Mouse (Mus musculus) CH12.LX (cell line): ENCODE results near the gene Fgfr2. TPM values are rescaled to one million over a fixed set of nuclear protein-coding genes. Genes with fewer than 3 reads are reported as not detected.

Experiments
- DNase-seq: peaks from one replicate; pipeline ENCODE4 v3.0.0-alpha.2; 2013; ENCODE audit errors: extremely low read depth
- H3K27ac ChIP-seq: 2 replicates; pipeline ENCODE4 v1.5.1; 2012; ENCODE audit warnings: low read depth, mild to moderate bottlenecking, control low read depth, moderate library complexity; ENCODE audit not compliant: insufficient read depth
- H3K27me3 ChIP-seq: replicated peaks from 2 replicates; pipeline ENCODE3; 2012; ENCODE audit warnings: inconsistent platforms
- H3K36me3 ChIP-seq, 2 experiments: replicated peaks in 1 of 2; 2 replicates each; pipeline versions ENCODE3 to v1.6.1; 2012; ENCODE audit warnings: inconsistent platforms in 1 of 2, low read length in 1 of 2, mild to moderate bottlenecking in 1 of 2, mixed read lengths in 1 of 2, moderate library complexity in 1 of 2; ENCODE audit not compliant: control insufficient read depth in 1 of 2, insufficient read depth in 1 of 2
- H3K4me1 ChIP-seq, 2 experiments: 2 replicates each; pipeline ENCODE4 v1.6.1; 2012; ENCODE audit warnings: inconsistent platforms in 1 of 2, moderate library complexity in 1 of 2; ENCODE audit not compliant: insufficient read depth in 2 of 2, control insufficient read depth in 1 of 2
- H3K4me2 ChIP-seq: 2 replicates; pipeline ENCODE4 v1.6.1; 2012; ENCODE audit warnings: low read depth, mild to moderate bottlenecking, control low read depth; ENCODE audit not compliant: poor library complexity, insufficient read depth, severe bottlenecking
- H3K4me3 ChIP-seq, 3 experiments: fragments of 150-350 bp in 1 of 3; sonication (generic) in 1 of 3; replicated peaks in 1 of 3; 2 replicates each; pipeline versions ENCODE3 to v1.5.1; 2011 to 2012; ENCODE audit warnings: low read depth in 2 of 3, low read length in 2 of 3, mild to moderate bottlenecking in 2 of 3, moderate library complexity in 2 of 3, control low read depth in 1 of 3, improper control_type of control experiment in 1 of 3, inconsistent platforms in 1 of 3, mixed read lengths in 1 of 3; ENCODE audit not compliant: poor library complexity in 1 of 3
- H3K79me2 ChIP-seq: replicated peaks from 2 replicates; pipeline ENCODE4 v1.6.1; 2012; ENCODE audit warnings: mild to moderate bottlenecking, moderate library complexity; ENCODE audit not compliant: control insufficient read depth, poor library complexity, insufficient read depth, severe bottlenecking; ENCODE audit errors: extremely low read depth
- H3K9ac ChIP-seq: 2 replicates; pipeline ENCODE4 v1.6.1; 2012; ENCODE audit warnings: low read depth, mild to moderate bottlenecking, control low read depth, moderate library complexity; ENCODE audit not compliant: insufficient read depth
- H3K9me3 ChIP-seq: replicated peaks from 2 replicates; pipeline ENCODE3; 2012; ENCODE audit warnings: low read length, inconsistent platforms, mixed read lengths
- BHLHE40 ChIP-seq: IDR thresholded peaks from 2 replicates; pipeline ENCODE4 v1.6.1; 2011; ENCODE audit warnings: mild to moderate bottlenecking, low read depth, low read length, improper control_type of control experiment
- CHD2 ChIP-seq: IDR thresholded peaks from 2 replicates; pipeline ENCODE4 v1.6.1; 2011; ENCODE audit warnings: low read length, improper control_type of control experiment
- CTCF ChIP-seq, 2 experiments: IDR thresholded peaks in 1 of 2; conservative IDR thresholded peaks in 1 of 2; 2 replicates each; pipeline ENCODE4 v1.5.1; 2011 to 2012; ENCODE audit warnings: low read depth in 2 of 2, low read length in 2 of 2, improper control_type of control experiment in 1 of 2, inconsistent platforms in 1 of 2, mild to moderate bottlenecking in 1 of 2, moderate library complexity in 1 of 2
- GABPA ChIP-seq: IDR thresholded peaks from 2 replicates; pipeline ENCODE4 v1.6.1; 2012; ENCODE audit warnings: low read depth, low read length, improper control_type of control experiment, inconsistent platforms; ENCODE audit not compliant: insufficient replicate concordance
- HCFC1 ChIP-seq: IDR thresholded peaks from 2 replicates; pipeline ENCODE4 v1.6.1; 2012; ENCODE audit warnings: low read depth, mild to moderate bottlenecking, inconsistent platforms, low read length, improper control_type of control experiment
- IRF4 ChIP-seq: IDR thresholded peaks from 2 replicates; pipeline ENCODE4 v1.6.1; 2014; ENCODE audit warnings: low read depth, mild to moderate bottlenecking, inconsistent platforms, low read length, improper control_type of control experiment
- JUN ChIP-seq: IDR thresholded peaks from 2 replicates; pipeline ENCODE4 v1.6.1; 2011; ENCODE audit warnings: low read depth, mild to moderate bottlenecking, low read length, improper control_type of control experiment, moderate library complexity; ENCODE audit not compliant: insufficient read depth
- JUND ChIP-seq: conservative IDR thresholded peaks from 2 replicates; pipeline ENCODE4 v1.6.1; 2011; ENCODE audit warnings: low read depth, low read length, improper control_type of control experiment
- KAT2A ChIP-seq: IDR thresholded peaks from 2 replicates; pipeline ENCODE4 v1.6.1; 2012; ENCODE audit warnings: low read length, improper control_type of control experiment, inconsistent platforms; ENCODE audit not compliant: insufficient replicate concordance
- MAFK ChIP-seq: IDR thresholded peaks from 2 replicates; pipeline ENCODE4 v1.6.1; 2011; ENCODE audit warnings: low read length, improper control_type of control experiment; ENCODE audit not compliant: insufficient replicate concordance
- MAX ChIP-seq: IDR thresholded peaks from 2 replicates; pipeline ENCODE4 v1.6.1; 2011; ENCODE audit warnings: low read length, improper control_type of control experiment
- MXI1 ChIP-seq: IDR thresholded peaks from 2 replicates; pipeline ENCODE4 v1.6.1; 2011; ENCODE audit warnings: mild to moderate bottlenecking, low read depth, low read length, improper control_type of control experiment
- MYC ChIP-seq: IDR thresholded peaks from 2 replicates; pipeline ENCODE4 v1.6.1; 2011; ENCODE audit warnings: low read depth, mild to moderate bottlenecking, improper control_type of control experiment, low read length
- NRF1 ChIP-seq: IDR thresholded peaks from 2 replicates; pipeline ENCODE4 v1.6.1; 2014; ENCODE audit warnings: low read depth, mild to moderate bottlenecking, inconsistent platforms, low read length, improper control_type of control experiment, moderate library complexity
- PAX5 ChIP-seq: IDR thresholded peaks from 2 replicates; pipeline ENCODE4 v1.6.1; 2012; ENCODE audit warnings: low read length, inconsistent platforms, mixed read lengths
- POLR2A ChIP-seq: IDR thresholded peaks from 2 replicates; pipeline ENCODE4 v1.6.1; 2011; ENCODE audit warnings: low read depth, mild to moderate bottlenecking, improper control_type of control experiment, low read length
- POLR2AphosphoS2 ChIP-seq: IDR thresholded peaks from 2 replicates; pipeline ENCODE4 v1.6.1; 2011; ENCODE audit warnings: low read depth, low read length, improper control_type of control experiment
- RCOR1 ChIP-seq: conservative IDR thresholded peaks from 2 replicates; pipeline ENCODE4 v1.6.1; 2012; ENCODE audit warnings: low read depth, mild to moderate bottlenecking, inconsistent platforms, low read length, improper control_type of control experiment
- SMC3 ChIP-seq: IDR thresholded peaks from 2 replicates; pipeline ENCODE4 v1.6.1; 2011; ENCODE audit warnings: low read depth, low read length, improper control_type of control experiment
- TCF12 ChIP-seq: IDR thresholded peaks from 2 replicates; pipeline ENCODE4 v1.6.1; 2014; ENCODE audit warnings: low read depth, mild to moderate bottlenecking, inconsistent platforms, low read length, improper control_type of control experiment
- USF1 ChIP-seq: IDR thresholded peaks from 2 replicates; pipeline ENCODE4 v1.6.1; 2014; ENCODE audit warnings: low read depth, mild to moderate bottlenecking, inconsistent platforms, low read length, improper control_type of control experiment
- ZC3H11A ChIP-seq: IDR thresholded peaks from 2 replicates; pipeline ENCODE4 v1.6.1; 2012; ENCODE audit warnings: low read depth, mild to moderate bottlenecking, inconsistent platforms, low read length, improper control_type of control experiment
- ZKSCAN1 ChIP-seq: IDR thresholded peaks from 2 replicates; pipeline ENCODE4 v1.6.1; 2012; ENCODE audit warnings: low read depth, inconsistent platforms, low read length, improper control_type of control experiment, borderline replicate concordance
- ZMIZ1 ChIP-seq: IDR thresholded peaks from 2 replicates; pipeline ENCODE4 v1.6.1; 2012; ENCODE audit warnings: low read depth, mild to moderate bottlenecking, inconsistent platforms, low read length, improper control_type of control experiment
- ZNF384 ChIP-seq: IDR thresholded peaks from 2 replicates; pipeline ENCODE4 v1.6.1; 2012; ENCODE audit warnings: low read depth, low read length, improper control_type of control experiment, inconsistent platforms
- dilution Hi-C: fragments of 300-500 bp; cut with MboI; formaldehyde crosslinking; loops from 2 replicates; pipeline ENCODE4 v1.14.3; 2020; ENCODE audit warnings: low sequenced_read_pairs; ENCODE audit not compliant: extremely low pct_unique_long_range_greater_than_20kb, extremely low pct_ligation_motif_present
- in situ Hi-C: fragments of 300-500 bp; cut with MboI; formaldehyde crosslinking; loops from 3 replicates; pipeline ENCODE4 v1.14.3; 2019; ENCODE audit warnings: low sequenced_read_pairs, low pct_ligation_motif_present, low pct_unique_long_range_greater_than_20kb, mixed read lengths
- polyA plus RNA-seq: library from polyadenylated mRNA; unstranded; fragments of >175 nt; gene quantifications from 2 replicates; pipeline ENCODE4 v1.2.1, GENCODE M21; 2012; ENCODE audit warnings: low read depth; ENCODE audit not compliant: insufficient read length
- total RNA-seq, 2 experiments: library from RNA; depleted of rRNA; stranded (reverse); fragments of 300-350 nt in 1 of 2; fragments of >200 nt in 1 of 2; gene quantifications; 2 replicates each; pipeline ENCODE4 v1.2.3; 2012 to 2014

Gene Fgfr2
- total and polyA plus RNA-seq, 3 experiments: not detected

DNA sequence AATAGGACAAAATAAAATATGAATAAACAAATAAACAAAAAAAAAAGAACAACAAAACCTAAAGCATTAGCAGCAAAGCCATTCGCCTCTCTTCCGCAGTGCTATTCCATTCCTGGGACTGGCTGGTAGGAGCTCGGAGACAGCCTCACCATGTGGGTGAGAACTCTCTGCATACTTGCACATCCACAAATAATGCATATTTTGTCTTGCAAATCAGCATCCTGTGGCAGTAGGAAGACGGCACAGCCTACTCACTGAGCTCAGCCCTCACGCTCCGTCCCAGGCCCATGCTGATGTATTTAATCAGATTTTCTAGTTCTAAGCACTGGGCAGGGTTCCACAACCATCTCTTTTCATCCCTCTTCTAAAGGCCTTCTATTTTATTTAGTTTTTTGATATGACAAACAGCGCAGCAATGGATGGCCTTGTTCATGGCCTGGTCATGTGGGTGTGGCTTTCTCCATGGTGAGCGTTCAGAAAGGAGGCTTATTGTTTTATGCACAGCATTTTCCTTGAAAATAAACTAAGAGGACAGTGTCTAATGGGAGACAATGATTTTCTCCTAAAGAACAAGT is 2319.8 kb downstream of the Fgfr2 start:
- in situ Hi-C loops: no loop called here
- dilution Hi-C loops: no loop called here
- TF ChIP-seq POLR2AphosphoS2 (no peak), ZNF384 (no peak)
- Histone ChIP-seq H3K79me2 (no peaks in the 10 kb centered on the region), H3K27ac (no peak overlapping the region), H3K36me3 (no peaks in the 10 kb centered on the region), H3K4me2 (no peak overlapping the region), H3K9ac (no peak overlapping the region), H3K4me1 (peaks cover 17 to 22% of the 10 kb centered on the region in 2 experiments), H3K4me3 (no peak overlapping the region), H3K27me3 (peaks cover 53% of the 10 kb centered on the region), H3K9me3 (no peaks in the 10 kb centered on the region)
- no peak for DNase-seq

DNA sequence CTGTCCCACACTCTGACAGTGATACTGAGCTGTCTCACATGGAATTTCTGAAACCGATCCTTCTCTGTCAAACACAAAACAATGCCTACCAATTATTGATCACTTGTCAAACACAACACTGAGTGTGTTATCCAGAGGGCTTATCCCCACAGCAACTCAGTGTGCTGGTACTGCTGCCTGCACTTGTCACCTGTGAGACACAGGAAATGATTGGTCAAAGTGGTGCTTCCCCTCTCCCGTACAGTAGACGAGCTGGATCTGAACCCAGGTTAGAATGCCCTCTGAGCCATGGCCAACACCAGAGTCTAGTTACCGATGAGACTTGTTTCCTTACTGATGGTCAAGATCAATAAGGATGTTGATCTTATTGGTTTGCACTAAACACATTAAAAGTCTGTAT is 2321.3 kb downstream of the Fgfr2 start:
- no peaks in the 10 kb centered on the region for H3K9me3 ChIP-seq
- peaks cover 17 to 22% of the 10 kb centered on the region in 2 experiments for H3K4me1 ChIP-seq
- no peak overlapping the region for H3K4me2 ChIP-seq
- H3K36me3 ChIP-seq: no peaks in the 10 kb centered on the region
- dilution Hi-C loops: no loop called here
- TF ChIP-seq NRF1: no peak
- no peak for TF ChIP-seq ZMIZ1
- no peak for TF ChIP-seq BHLHE40
- TF ChIP-seq, all 38 proteins: peak for 0
- H3K27ac ChIP-seq: no peak overlapping the region
- no peaks in the 10 kb centered on the region for H3K79me2 ChIP-seq
- peaks cover 51% of the 10 kb centered on the region for H3K27me3 ChIP-seq
- in situ Hi-C loops: no loop called here
- no peak overlapping the region for H3K4me3 ChIP-seq
- no peak for DNase-seq
- no peak overlapping the region for H3K9ac ChIP-seq

DNA sequence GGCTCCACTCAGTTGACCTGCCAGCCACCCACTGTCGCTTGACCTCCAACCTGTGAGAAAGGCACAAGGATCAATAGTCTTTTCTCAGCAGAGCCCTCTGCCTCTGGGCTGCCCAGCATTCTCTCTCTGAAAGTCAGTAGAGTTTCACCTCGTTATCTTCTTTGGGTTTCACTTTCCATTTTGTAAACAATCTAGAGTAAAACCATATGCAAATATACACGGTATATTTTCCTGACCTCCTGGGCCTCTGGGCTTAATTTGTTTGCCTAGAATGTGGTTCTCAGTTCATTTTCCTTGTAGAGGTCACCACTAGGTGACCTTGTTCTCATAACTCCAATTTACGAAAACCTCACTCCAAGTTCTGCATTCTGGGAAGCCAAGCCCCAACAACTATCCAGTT is 2322.5 kb downstream of the Fgfr2 start:
- dilution Hi-C loops (no loop called here), in situ Hi-C loops (no loop called here)
- no peak overlapping the region for H3K9ac ChIP-seq
- no peak overlapping the region for H3K27ac ChIP-seq
- peak; percentile 41 for DNase-seq
- H3K27me3 ChIP-seq: peaks cover 57% of the 10 kb centered on the region
- no peak overlapping the region for H3K4me3 ChIP-seq
- H3K4me1 ChIP-seq: peaks cover 17 to 22% of the 10 kb centered on the region in 2 experiments
- no peaks in the 10 kb centered on the region for H3K9me3 ChIP-seq
- peak overlapping the region; percentile 54 for H3K4me2 ChIP-seq
- no peaks in the 10 kb centered on the region for H3K79me2 ChIP-seq
- H3K36me3 ChIP-seq: no peaks in the 10 kb centered on the region
- TF ChIP-seq SMC3 (no peak), RCOR1 (0 out of 2 replicates have a peak, but pooled peaks have one; percentile 15), ZKSCAN1 (no peak), POLR2AphosphoS2 (no peak), TCF12 (no peak), MAX (no peak), BHLHE40 (peak; percentile 75), ZNF384 (no peak), PAX5 (no peak), POLR2A (no peak), MYC (peak; percentile 45; the same call in 1 of the 2 replicates), NRF1 (no peak), USF1 (no peak), CHD2 (no peak), IRF4 (peak; percentile 60; the same call in 1 of the 2 replicates), MXI1 (no peak), GABPA (no peak), JUND (no peak), ZMIZ1 (no peak), CTCF (conservative IDR thresholded peaks at IDR 0.05 in 1 of 2, IDR thresholded peaks at IDR 0.05 in 1 of 2; ENCODE audit: low read depth in 2 of 2, low read length in 2 of 2) (peak in 1 of 2 experiments; percentile 11; a peak in 1 of 4 replicates), KAT2A (no peak), MAFK (0 out of 2 replicates have a peak, but pooled peaks have one; percentile 53), ZC3H11A (no peak), HCFC1 (no peak), JUN (peak; percentile 37; the same call in 1 of the 2 replicates)
